Mouse (Mus musculus): ENCODE results near the gene Llcfc1. TPM values are rescaled to one million over a fixed set of nuclear protein-coding genes. Genes with fewer than 3 reads are reported as not detected.

Gene Llcfc1
- polyA plus RNA-seq, 2 experiments from 2014 or later, result not detected

- ATAC-seq, result no peak
These were observed 22.0 kb downstream of the Llcfc1 start for GRCm38 (mm10) chr6:41706275-41706674.

- no peak for ATAC-seq
These were observed 26.1 kb downstream of the Llcfc1 start for GRCm38 (mm10) chr6:41710281-41710680.

- ATAC-seq, result no peak
These were observed 37.2 kb downstream of the Llcfc1 start for GRCm38 (mm10) chr6:41721430-41721829.

GRCm38 (mm10) chr6:41727989-41728609 is 43.9 kb downstream of the Llcfc1 start:
- no peak for ATAC-seq

GRCm38 (mm10) chr6:41734719-41735470 is 50.7 kb downstream of the Llcfc1 start:
- no peak for ATAC-seq

Other genes with a start within 250 kb of the Llcfc1 start
- gene Gm10334, start 238.3 kb upstream of the Llcfc1 start, polyA plus RNA-seq (2017; shearing (Covaris generic)), result not detected
- gene Prss1, start 225.5 kb upstream of the Llcfc1 start, polyA plus RNA-seq (2017; shearing (Covaris generic)), result not detected
- gene Prss2, start 162.6 kb upstream of the Llcfc1 start, polyA plus RNA-seq (2017; shearing (Covaris generic)), result 1 to 10 TPM; 1.9 to 3.1 TPM
- gene Ephb6, start 78.9 kb upstream of the Llcfc1 start, polyA plus RNA-seq (2017; shearing (Covaris generic)), result 10 to 100 TPM in 1 of 2 experiments, 1 to 10 TPM in 1; 7.8 to 10.6 TPM
- gene Trpv6, start 48.0 kb upstream of the Llcfc1 start, polyA plus RNA-seq (2017; shearing (Covaris generic)), result under 1 TPM; 0.20 to 0.24 TPM
- gene Trpv5, start 3.7 kb upstream of the Llcfc1 start, polyA plus RNA-seq (2017; shearing (Covaris generic)), result under 1 TPM in 1 of 2 experiments, not detected in 1; 0.12 TPM
- under 1 TPM in 1 of 2 experiments, not detected in 1; 0.57 TPM for gene Kel, start 19.9 kb downstream of the Llcfc1 start, polyA plus RNA-seq (2017; shearing (Covaris generic))
- gene Olfr459, start 90.7 kb downstream of the Llcfc1 start, polyA plus RNA-seq (2017; shearing (Covaris generic)), result under 1 TPM in 1 of 2 experiments, not detected in 1; 0.12 TPM
- not detected for gene Pip, start 163.1 kb downstream of the Llcfc1 start, polyA plus RNA-seq (2017; shearing (Covaris generic))
- not detected for gene Sval2, start 168.6 kb downstream of the Llcfc1 start, polyA plus RNA-seq (2017; shearing (Covaris generic))

All from activated CD4-positive, CD25-positive, alpha-beta regulatory T cell, adult 4 months (primary cell).